Mouse (Mus musculus) urinary bladder, adult 2 months (tissue): ENCODE measurements at regions not wholly inside any gene's neighbourhood (a gene's known extent, or its start where the extent isn't known, plus 50 kb on each side); places are given as distances from the start of the nearest gene placed in this dataset.

Experiments
- DNase-seq: peaks from one replicate; pipeline ENCODE4 v3.0.0; 2022; ENCODE audit warnings: low spot score

DNA sequence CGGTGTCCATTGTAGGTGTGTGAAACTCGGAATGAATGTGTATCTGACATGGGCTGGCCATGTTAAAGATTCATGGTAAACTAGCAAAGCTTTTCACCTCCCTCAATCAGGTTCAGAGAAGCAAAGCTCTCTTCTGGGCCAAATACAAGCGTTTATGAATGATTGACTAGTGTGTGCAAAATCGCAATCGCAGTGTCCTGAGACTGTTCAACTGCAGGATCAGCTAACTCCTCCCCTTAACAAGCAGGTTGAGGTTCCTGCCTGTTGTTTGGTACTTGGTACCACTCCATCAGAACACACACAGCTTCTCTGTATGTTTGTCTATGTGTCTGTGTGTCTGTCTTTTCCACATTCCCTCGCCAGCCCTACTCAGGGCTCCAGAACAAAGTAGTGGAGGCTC, 458.6 kb downstream of the Cd83 start:
- no peak for DNase-seq

DNA sequence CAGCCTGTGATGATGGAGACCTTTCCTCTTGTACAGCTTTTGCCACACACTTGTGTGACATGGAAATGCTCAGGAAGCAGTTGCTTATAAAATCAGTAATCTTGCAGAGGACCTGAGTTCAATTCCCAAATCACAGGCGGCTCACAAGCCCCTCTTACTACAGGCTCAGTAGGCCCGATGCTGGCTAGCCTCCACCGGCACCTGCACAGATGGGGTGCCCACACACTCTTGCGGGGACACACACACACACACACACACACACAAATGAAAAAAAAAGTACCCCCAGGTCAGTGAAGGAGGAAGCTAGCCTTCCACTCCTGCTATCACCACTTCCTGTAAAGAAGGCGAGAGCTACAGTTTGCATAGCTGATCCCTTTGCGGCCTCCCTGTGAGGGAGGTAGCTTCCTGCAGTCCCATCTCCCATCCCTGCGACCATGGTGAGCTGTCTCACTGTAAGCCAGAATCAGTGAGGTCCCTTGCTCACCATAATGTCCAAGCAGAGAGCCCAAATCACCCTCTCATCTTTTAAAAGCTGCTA, 462.2 kb downstream of the Cd83 start:
- DNase-seq = no peak

DNA sequence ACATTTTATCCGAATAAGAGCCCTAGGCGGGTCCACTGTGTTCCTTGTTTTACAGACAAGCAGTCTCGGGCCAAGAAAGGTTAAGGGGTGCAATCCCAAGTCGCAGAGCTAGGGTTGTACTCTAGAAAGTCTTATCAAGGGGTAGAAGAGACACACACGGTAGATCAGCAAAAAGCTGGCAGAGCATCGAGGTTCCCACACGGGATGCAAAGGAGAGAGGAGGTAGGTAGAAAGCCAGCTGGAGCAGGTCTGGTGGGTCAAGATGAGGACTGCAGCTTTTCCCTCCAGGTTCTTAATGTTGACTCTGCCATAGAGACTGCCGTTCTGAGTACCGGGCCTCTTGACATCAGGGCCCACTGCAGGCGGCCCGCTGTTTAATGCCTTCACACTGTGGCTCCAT, 463.3 kb downstream of the Cd83 start:
- DNase-seq = no peak

GRCm38 (mm10) chr13:44248401-44248800, 463.8 kb downstream of the Cd83 start:
- no peak for DNase-seq

DNA sequence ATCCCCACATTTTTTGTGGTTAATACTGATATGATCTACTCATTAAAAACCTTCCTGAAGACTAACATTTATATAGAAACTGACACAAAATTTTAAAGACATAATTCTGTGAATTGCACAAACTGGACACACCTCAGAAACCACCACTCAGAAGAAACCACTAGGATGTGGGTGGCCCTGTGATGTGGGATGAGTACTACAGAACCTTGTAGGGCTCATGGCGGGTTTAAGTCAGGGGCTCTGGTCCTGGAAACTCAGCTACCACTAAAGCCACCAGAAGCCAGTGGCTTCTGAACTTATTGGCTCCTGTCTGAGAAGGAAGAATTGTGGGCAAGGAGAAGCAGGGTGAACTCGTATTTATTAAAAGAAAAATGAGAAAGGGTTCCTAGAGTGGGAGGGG, 464.5 kb downstream of the Cd83 start:
- DNase-seq = no peak

- DNase-seq = no peak
These were observed 466.1 kb downstream of the Cd83 start for GRCm38 (mm10) chr13:44250474-44251201.

GRCm38 (mm10) chr13:44251503-44251902, 466.9 kb downstream of the Cd83 start:
- no peak for DNase-seq

GRCm38 (mm10) chr13:44252496-44252895, 467.9 kb downstream of the Cd83 start:
- no peak for DNase-seq

GRCm38 (mm10) chr13:44258422-44258821, 470.9 kb upstream of the Jarid2 start:
- no peak for DNase-seq

GRCm38 (mm10) chr13:44260039-44260438, 469.2 kb upstream of the Jarid2 start:
- no peak for DNase-seq

DNA sequence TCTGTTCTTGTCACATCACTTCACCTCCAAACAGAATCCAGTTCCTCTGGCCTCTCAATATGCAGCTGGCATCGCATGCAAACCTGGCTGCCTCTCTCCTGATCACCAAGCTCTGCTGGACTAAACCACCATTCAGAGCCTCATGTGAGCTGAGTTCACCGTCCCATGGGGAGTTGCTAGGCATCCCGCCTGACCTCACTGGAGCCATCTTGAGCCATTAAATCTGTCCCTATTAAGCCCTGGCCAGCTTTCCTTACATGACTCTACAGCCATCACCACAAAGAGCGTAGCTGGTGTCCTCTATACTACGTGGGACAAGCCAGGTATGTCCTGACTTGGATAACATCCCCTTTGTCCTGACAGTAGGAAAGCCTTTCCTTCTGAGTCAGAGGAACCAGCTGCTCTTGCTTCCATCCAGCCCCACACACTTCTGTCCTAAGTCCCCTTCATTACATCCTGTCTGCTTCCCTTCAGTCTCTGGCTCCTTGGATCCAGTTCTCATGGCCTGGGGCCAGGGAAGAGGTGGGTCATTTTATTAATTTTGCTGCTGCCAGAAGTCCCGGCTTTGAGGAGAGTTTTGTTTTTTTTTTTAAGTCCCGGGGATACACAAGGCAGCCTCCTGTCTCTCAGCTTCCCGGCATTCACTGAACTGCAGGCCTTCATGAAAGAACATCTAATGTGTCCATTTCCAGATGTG, 468.5 kb upstream of the Jarid2 start:
- no peak for DNase-seq

DNA sequence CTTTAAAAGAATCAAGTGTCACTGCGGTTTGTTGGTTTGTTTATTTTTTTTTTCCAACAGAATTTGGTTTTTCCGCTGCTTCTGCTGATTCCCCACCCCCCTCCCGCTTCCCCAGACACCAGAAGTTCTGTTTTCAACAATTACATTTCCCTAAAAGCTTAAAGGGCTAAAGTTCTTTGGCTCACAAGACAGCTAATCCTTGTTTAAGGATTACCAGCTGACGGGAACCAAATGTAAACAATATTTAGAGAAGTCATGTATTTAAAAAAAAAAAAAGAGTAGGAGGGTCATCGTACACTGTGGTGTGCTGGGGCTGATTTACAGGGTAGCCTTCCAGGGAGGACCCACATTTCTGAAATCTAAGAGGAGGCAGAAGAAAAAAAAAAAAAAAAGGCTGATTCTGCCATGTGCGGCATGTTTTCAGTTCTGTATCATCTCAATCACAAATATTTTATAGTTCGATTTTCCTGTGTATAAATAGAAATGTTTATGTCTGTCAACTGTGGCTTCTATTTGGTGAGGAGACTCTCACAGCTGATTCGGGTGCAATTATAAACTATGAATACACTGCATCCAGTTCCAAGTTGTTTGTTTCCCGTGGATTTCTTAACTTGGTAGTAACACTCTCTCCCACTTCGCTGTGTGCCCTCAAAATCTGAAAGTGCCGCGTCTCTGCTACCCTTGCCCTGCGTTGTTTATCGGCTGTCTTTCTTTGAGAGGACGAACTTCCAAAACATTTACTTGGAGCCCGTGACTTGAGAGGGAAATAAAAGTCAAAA, 456.3 kb upstream of the Jarid2 start:
- no peak for DNase-seq

- DNase-seq = no peak
These were observed 451.3 kb upstream of the Jarid2 start for GRCm38 (mm10) chr13:44277952-44278351.

GRCm38 (mm10) chr13:44279036-44279435, 450.2 kb upstream of the Jarid2 start:
- DNase-seq = no peak

DNA sequence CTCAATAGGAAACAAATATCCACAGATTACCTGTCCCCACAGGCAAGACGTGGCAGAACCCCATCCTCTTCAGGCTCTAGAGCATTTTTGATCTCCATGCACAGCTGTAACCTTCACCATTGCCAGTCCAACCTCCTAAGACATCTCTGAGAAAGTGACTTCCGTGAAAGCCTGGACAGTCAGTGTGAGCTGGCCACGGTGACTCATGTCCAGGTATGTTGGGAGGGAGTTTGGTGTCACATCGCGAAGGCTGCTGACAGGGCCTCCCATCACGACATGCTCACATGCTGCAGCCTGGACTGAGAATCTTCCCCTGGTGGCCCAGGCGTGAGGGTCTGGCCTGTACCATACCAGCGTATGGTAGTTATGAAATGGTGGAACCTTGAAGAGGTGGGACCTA, 449.0 kb upstream of the Jarid2 start:
- no peak for DNase-seq

GRCm38 (mm10) chr13:44281796-44282195, 447.5 kb upstream of the Jarid2 start:
- no peak for DNase-seq

GRCm38 (mm10) chr13:44282306-44282705, 447.0 kb upstream of the Jarid2 start:
- no peak for DNase-seq

DNA sequence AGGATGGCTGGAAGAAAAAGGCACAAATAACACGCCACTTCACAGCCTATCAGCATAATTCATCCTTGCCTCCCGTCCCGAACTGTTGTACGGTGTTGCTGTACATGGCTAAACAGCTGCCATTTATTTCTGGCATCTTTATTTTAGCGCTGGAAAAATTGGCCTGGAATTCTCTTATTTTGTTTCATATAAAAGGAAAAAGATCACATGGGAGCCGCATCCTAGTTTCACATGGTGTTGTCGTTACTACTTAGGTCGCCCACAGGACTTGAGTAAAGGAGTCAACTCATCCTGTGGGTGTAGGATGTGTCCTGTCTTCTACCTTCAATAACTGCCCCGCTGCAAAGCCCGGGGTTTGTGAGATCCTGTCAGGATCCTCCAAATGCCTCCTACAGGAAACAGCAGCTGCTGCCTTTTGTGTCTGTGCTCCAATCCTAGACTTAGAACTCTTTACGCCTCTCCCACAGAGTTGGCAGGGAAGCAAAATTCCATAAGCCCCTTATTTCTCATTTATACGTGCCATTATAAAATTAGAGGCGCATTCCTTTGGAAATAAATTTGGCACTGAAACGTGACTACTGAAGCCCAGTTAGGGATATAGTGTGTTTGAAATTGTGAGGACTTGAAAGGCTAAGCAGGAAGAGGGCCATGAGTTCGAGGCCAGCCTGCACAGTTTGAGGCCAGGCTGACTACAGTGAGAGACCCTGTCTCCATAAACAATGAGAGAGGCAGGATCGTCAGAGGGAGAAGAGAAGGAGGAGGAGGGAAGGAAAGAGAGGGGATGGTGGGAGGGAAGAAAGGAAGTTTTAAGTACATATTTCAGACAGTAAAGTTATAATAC, 446.3 kb upstream of the Jarid2 start:
- no peak for DNase-seq

DNA sequence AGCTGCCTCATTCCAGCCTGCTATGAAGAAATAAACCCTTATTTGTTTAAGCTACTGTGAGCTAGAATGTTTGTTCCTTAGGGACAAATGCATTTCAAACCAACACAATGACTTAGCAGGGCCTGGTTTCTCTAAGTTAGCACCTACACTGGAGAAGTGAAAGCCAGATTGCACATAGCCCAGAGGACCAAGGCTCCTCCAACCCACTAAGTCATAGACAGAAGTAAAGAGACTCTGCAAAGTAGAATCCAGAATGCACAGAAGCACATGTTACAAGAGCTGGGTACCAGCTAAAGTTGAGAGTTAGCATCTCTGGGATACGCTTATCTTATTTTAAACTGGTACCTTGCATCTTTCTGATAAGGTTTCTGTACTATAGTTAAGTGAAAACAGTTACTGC, 443.4 kb upstream of the Jarid2 start:
- no peak for DNase-seq

DNA sequence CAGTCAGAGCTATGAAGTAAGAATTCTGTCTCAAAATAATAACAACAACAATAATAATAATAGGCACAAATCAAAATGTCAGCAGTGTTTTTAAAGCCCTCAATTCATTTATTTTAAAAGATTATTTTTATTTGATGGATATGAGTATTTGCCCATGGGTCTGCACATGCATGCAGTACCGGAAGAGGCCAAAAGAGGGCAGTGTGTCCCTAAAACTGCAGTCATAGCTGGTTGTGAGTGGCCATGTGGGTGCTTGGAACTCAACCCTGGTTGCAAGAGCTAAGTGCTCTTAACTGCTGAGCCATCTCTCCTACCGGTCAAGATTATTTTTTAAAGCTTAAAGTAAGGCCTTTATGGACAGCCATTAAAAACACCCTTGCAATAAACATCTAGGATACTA, 439.1 kb upstream of the Jarid2 start:
- DNase-seq = no peak

DNA sequence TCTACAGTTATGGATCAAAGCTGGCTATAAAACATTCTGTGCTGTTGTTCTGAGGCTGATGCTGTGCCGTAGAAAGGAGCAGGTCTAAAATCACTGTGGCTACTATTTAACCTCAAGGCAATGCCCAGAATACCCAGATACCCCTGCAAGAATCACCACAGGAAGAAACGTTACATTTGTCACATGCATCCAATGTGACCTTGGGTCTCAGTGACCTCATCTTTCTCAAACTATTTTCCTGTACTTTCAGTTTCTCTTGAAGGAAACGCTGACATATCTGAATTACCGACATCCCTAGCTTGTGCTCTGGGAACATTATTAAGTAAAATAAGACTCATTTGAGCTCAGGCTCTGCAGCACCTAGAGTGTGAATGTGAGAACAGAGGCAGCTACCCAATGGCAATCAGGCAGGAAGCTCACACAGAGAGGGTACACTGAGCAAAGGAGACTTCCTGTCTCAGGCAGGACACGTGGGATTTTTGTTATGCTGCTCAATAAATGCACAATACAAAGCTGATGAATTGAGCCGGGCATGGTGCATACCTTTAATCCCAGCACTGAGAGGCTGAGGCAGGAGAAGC, 436.7 kb upstream of the Jarid2 start:
- no peak for DNase-seq
